Mouse (Mus musculus) liver, embryonic 14 days (tissue): ENCODE measurements around the gene Hnmt. TPM values are rescaled to one million over a fixed set of nuclear protein-coding genes. Genes with fewer than 3 reads are reported as not detected.

Source experiments
- polyA plus RNA-seq: library from polyadenylated mRNA; depleted of rRNA; stranded (reverse); fragments of >200 nt; gene quantifications from 2 replicates; pipeline ENCODE4 v1.2.3, GENCODE M21; 2012; rRNA removed

Gene Hnmt
- 0.14 and 0.30 TPM in 2 replicates for polyA plus RNA-seq

GRCm38 (mm10) chr2:24049344-24049990, at the start of gene Hnmt:
Hnmt (minus strand) TSS chr2:24049394.

GRCm38 (mm10) chr2:24096495-24096894, 47.3 kb upstream of the Hnmt start, which contains the start of gene Tbpl2:
Tbpl2 (minus strand) TSS chr2:24096595.

Other genes starting within 250 kb of the Hnmt start
- gene Tbpl2, start 47.2 kb upstream of the Hnmt start, polyA plus RNA-seq = not detected in 2 replicates
- not detected in 2 replicates for gene Il1f8, start 103.8 kb upstream of the Hnmt start, polyA plus RNA-seq
- gene Il1f9, start 137.1 kb upstream of the Hnmt start, polyA plus RNA-seq = 0.08 and 0.13 TPM in 2 replicates
- not detected in 2 replicates for gene Il1f6, start 166.0 kb upstream of the Hnmt start, polyA plus RNA-seq
- gene Il1f5, start 227.6 kb upstream of the Hnmt start, polyA plus RNA-seq = not detected in 2 replicates
- gene Il1f10, start 241.8 kb upstream of the Hnmt start, polyA plus RNA-seq = not detected in 2 replicates